Mouse (Mus musculus): ENCODE results near the gene Adad1. TPM values are rescaled to one million over a fixed set of nuclear protein-coding genes. Genes with fewer than 3 reads are reported as not detected.

The Adad1 gene
- total RNA-seq (2021), result not detected
- long read RNA-seq, experiment 1, result 0 reads
- long read RNA-seq, experiment 2, result 0 reads

DNA sequence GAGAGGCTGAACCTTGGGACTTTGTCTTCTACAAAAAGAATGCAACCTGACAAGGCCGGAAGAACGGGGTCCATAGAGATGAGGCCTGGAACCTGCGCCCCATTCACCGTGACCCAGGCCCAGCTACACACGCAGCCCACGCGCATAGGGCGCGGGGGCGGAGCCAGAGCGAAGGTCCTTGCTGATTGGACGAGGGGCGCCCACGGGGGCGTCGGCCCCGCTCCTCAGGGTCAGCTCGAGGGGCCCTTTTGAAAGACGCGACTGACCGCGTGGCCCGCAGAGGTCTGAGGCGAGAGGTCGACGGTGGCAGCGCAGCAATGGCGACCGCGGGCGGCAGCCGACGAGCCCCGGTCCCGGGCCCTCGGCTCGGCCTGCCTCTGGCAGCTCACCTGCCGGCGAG lies at the start of gene Adad1:
Gene Adad1 (plus strand): TSS at position 122 of the 400 bp plus-strand sequence.
- DNase-seq, result no peak

DNA sequence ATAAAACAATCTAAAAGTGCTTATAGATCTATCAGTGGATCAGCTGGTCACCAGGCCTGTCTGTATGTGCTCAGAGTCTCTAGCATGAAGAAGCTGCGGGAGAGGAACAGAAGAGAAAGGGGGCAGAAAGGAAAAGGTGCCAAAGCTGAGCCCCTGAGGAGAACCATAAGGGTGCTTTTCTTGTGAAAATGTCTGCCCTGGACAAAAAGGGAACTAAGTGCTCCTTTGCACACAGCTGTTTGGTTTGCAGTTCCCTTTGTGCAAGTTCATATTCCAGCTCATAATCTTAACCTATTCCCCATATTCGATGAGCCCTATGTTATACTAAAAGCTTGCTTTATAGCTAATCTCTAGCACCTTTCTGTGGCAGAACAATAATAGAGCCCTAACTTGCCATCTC lies 25.3 kb upstream of the Adad1 start:
- DNase-seq, result no peak

DNA sequence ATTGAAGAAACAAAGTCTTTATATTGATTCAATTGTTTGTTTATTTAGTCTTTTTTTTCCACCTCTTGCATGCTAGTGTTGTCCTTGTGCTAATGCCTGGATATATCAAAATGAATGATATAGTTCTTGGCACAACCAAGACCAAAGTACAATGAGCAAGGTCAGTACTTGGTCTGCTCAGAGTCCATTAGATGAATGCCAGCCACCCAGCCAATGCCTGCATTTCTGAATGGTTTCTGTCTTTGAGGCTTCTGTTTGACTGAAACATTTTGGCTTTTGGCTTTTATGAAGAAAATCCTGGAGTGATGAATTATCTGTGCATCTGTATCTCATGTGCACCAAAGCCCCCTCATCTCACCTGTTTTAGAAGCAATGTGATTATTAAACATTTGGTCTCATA lies 23.5 kb upstream of the Adad1 start:
- peak; percentile 67 to 69 for DNase-seq

DNA sequence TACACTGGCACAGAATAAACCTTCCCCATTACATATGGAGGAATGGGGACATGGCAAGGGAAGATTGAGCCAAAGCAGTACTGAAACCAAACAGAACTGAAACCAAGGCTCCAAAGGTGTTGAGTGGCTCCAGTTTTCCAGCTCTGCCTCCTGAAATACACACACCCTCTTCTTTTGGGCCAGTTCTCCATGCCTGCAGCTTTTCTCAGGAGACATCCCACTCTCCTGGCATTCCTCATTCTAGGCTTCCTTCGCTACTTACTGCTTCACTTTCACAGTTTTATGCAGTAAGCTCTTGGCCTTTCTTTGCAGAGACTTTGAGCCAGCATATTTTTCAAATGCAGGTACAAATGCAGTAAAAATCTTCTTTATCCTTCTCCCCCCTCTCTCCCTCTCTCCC lies 11.8 kb upstream of the Adad1 start:
- no peak for DNase-seq

DNA sequence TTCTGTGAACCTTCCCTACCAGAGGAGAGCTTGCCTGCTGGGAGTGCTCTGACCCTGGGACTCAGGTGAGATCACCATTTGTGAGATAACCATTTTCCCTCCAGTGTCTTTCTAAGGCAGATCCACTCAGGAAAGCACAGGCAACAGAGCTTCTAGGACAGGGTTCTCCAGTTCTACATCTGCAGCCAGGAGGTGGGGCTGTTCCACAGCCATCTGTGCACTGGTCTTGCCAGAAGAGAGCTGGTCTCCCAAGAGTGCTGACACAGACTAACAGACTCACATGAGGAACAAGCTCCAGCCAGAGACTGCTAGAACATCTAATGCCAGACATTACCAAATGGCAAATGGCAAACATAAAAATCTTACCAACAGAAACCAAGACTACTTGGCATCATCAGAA lies 9.9 kb downstream of the Adad1 start:
- peak; percentile 23 to 30 for DNase-seq

DNA sequence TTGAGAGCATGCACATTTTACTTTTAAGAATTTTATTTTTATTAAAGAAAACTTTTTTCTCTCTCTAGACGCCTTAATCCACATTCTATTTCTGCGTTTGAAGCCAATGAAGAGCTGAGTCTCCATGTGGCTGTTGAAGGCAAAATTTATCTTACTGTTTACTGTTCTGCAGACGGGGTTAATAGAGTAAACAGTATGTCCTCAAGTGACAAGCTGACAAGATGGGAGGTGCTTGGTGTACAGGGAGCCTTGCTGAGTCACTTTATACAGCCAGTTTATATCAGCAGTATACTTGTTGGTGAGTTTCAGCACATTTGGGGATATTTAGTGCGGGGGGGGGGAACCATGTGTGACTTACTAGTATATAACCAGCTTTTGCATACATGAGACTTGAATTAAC lies 21.5 kb downstream of the Adad1 start:
- DNase-seq, result no peak

DNA sequence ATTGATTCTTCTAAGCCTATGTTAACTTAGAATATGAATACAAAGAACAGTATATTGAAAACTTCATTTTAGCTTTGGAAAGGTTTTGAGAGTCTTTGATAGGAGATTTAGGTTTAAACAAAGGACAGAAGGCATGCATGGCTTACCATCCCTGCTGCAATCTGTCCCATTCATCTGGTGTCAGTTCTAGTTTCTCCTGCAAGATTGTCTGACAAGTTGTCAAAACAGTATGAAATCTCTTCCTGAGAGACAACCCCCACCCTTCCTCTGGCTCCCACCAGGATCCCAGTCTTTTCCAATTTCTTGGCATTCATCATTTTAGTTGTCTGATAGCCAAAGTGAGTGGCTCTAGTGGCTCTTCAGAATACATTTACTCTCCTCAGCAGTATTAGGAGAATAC lies 27.4 kb downstream of the Adad1 start:
- DNase-seq, result no peak

DNA sequence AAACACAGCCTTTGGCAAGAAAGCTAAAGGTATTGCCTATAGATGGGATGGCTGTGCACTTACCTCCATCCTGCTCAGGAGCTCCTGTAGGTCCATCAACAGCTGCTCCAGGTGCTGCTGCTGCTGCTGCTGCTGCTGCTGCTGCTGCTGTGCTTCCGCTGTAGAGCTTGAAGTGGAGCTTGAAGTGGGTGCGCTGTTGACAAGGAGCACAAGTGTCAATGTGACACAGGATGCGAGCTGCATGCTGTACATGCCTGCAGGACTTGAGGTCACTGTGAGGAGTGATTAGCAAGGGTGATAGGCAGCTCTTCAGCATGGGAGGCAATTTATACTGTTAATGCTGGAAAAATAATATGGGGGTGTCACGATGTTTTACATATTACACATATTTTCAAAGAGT lies 62.3 kb downstream of the Adad1 start, which contains the start of gene Il2:
Gene Il2 (minus strand): TSS at position 305 of the 400 bp plus-strand sequence.
- DNase-seq, result no peak

DNA sequence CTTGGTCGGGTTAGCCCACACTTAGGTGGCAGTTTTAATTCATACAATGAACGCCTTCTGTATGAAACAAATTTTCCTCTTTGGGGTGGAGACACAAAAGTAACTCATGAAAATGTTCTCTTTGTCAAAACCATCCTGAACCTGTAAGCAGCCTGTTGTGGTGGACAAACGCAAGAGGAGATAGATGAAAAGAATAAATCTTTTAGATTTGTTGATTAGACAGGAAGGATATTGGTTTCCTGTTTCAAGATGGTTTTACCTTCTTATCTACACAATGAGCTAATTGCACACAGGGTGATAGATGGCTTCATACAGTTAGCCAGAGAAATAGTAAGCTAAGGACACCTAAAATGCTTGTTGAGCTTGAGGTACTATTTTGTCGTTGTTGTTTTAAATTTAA lies 62.8 kb downstream of the Adad1 start:
- DNase-seq, result no peak

DNA sequence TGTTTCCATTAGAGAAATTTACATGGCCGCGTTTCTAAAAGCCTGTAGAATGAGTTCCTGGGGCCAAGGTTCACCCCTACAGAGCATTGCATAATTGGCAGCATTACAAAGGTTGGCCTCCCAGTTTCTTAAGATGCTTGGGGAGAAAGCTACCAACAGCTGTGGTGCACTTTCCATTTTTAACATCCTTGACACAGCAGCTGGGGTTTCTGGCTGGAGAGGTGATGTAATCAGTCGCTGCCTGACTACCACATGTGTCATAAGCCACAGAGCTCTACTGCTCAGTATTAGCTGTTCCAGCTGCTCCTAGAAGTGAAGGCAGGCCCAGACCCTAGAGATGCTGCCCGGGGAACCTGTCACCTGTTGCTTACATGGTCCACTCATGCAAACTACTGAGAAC lies 64.9 kb downstream of the Adad1 start:
- DNase-seq, result peak; percentile 12 to 19

DNA sequence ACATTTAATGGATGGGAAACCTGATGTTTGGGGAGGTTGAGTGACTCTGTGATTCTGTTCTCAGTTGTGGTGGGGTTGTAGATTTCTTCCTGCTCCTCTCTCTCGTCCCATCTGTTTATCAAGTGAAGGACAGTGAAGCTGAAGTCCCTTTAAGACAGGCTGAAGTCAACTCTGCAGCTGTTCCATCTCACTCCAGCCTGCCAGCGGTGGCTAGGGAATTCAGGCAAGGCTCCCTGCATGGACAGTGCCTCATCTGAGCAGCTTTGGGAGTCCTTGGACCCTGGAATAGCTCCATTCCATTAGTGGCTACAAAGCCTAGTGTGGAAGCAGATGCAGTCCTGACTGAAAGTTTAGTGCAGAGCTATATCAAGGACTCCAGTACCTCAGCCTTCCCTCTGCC lies 65.7 kb downstream of the Adad1 start:
- no peak for DNase-seq

DNA sequence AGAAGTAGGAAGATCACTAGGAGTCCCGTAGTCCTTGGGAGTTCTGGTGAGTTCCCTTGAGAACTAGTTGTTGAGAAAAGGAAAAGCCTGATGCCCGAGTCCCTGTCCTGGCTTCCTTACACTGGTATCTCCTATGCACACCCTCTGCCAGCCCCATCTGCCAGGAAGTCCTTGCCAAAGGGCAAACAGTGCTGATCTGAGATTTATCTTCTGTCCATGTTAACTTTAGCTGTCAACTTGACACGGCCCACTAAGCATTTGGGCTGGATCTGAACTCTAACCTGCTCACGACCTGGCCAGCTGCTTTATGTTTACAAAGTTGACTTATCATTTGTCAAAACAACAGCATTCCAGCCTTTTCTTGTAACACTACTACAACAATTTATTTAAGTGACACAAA lies 73.9 kb downstream of the Adad1 start:
- no peak for DNase-seq

DNA sequence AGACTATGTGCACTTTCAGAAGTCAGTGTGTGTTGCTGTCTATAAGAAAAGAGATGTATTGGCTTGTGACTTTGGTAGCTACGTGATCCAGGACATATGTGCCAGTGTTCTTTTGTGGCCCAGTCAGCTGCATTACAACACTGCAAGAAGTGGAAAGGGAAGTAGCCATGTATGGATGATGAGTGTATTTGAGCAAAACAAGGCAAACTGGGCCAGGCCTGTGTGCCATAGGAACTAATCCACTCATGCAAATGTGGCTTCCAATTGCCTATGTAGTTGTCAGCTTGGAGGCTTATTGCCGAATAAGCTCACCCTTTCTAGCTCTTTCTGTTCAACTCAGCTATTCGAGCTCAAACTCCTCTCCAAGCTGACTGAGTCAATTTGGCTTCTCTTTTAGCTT lies 75.9 kb downstream of the Adad1 start:
- DNase-seq, result no peak

DNA sequence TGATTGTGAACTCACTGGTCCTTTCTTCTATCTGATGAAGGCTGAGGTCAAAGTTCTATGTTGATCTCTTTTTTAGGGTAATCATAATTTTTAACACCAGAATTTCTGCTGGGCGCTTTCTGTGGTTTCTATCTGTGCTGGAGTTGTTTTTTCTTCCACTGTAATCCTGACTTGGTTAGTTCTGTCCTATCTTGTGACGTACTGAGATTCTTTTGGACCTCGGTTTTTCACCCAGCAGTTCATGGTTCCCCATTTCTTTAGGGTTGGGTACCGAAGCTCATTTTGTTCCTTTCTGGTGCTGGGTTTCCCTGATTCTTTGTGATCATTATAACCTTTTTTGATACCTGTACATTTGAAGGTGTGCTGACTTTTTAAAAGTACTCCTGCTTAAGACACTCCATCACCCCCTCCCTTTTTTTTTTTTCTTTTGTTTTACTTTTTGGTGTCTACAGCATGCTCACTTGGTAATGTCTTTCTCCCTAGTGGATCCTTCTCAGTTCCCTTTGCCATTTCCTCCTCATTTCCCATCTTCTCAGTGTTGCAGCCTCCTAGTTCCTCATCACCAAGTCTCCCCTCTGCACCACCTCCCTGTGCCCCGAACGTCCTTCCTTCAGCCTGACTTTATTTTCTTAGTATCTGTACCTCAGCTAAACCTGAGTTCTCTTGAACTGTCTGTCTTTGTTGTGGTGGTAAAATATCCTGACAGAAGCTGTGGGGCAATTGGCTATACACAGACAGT lies 77.0 kb downstream of the Adad1 start:
- no peak for DNase-seq

DNA sequence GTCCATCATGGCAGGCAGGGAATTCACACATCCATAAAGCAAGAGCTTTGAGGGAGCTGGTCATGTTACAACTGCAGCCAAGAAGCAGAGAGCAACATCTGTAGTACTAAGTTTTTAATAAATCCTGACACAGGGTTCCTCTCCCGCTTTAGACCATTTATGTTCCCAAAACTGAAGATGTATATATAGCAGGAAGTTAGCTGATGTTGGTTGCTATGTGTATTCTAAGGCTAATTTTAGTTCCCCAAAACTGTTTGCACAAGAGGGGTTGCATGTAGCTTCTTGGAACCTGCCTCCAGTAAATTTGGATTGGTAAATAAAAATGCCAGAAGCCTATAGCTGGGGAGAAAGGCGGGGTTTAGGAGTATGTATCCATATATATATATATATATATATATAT lies 78.5 kb downstream of the Adad1 start:
- DNase-seq, result no peak

DNA sequence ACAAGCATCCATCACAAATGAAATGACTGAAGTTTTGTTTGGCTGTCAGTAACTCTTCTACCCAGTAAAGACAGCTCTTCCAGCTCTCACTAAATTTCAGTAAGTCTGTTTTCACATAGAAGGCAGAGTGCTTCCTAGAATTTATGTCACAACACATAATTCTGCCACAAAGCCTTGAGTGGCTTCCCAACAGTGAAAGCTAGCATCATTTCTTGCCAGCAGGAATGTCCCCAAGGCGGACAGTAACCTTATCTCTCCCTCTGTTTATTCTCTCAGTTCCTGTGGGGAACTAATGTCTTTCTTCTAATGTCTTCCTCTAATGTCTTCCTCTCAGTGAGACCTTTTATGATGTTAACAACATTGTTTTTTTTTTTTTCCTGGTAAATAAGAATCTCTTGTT lies 81.7 kb downstream of the Adad1 start:
- no peak for DNase-seq

DNA sequence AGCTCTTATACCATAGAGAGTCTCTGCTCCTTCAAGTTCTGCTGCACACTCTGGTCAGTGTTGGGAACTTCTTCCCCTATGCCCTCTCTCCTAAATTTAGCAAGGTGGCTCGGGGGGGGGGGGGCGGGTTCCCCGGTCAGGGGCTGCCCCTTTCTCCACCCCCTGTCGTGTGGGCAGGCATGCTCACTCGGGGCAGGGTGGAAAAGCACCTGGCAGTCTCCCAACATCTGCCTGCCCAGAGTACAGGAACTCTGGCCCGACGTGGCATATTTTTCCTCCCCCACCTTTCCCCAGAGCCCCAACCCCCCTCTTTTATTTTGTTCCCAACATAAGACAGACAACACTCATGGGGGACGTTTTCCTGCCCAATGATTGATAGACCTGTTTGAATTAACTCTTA lies 83.1 kb downstream of the Adad1 start:
- peak in 1 of 2 experiments; percentile 32 for DNase-seq

DNA sequence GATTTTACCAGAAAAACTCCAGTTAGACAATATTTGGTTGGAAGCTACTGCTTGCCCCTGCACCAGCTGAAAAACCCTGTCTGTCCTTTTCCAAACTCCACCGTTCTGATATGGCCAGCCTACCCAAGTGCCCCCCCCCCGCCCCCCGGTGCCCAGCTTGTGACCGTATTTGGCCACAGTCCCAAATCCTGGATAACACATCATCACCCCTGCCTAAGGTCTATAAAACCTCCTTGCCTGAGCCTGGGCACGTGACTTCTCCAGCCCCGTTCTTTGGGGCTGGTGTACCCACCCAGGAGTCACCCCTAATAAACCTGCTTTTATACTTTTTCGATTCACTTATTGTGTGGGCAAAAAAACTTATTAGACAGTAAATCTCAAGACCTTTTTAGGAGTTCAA lies 83.5 kb downstream of the Adad1 start:
- DNase-seq, result no peak

DNA sequence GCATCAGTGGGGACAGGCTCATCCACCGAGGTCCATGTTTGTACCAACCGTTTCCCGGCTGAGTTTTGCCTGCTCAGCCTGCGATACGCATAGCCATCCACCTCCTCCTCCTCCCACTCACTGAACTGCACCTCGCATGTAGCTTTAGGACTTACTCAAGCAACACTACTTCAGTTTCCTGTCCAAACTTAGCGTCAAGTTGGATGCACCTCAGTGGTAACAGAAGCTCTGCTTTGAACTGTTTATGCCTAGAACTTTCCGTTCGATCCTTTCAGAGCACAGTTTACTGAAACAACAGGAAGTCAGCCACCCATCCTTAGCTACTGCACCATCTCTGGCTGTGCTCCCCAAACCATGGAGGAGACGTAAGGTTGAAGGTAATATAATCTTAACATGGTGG lies 88.9 kb downstream of the Adad1 start:
- no peak for DNase-seq

DNA sequence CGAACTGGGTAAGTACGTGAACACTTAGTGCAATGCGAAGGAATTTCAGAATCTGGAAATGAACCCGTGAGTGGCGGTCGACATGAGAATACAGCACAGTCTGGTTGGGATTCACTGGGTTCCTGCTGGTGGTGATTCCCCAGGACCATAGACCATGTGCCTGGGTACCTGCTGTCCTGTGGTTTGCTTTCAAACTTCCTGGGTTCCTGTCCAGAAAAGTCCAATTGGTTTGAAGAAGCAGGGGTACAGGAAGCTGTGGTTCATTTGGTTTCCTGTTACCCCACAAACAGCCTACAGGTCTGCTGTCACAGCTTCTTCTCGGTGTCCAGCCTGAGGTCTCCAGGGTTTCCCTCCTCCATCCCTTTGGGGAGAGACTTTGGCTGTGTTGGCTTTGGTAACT lies 89.7 kb downstream of the Adad1 start:
- DNase-seq, result no peak

DNA sequence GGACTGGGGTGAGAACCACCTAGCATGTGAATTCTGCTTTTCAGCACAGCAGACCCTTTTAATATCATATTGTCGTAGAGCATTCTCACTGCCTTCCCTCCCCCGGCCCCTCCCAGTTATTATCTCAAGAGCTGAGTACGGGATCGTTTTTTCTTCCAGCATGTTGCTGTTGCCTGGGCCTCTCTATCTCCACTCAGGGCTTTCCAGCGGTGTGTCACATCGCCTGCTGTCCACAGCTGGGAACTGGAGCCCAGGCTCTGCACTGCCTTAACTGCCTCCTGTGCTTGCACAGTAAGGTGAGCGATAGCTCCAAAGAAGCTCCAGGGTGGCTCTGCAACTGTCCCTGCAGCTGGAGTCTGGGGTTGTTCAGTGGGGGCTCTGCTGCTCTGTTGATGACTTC lies 91.1 kb downstream of the Adad1 start:
- DNase-seq, result no peak

DNA sequence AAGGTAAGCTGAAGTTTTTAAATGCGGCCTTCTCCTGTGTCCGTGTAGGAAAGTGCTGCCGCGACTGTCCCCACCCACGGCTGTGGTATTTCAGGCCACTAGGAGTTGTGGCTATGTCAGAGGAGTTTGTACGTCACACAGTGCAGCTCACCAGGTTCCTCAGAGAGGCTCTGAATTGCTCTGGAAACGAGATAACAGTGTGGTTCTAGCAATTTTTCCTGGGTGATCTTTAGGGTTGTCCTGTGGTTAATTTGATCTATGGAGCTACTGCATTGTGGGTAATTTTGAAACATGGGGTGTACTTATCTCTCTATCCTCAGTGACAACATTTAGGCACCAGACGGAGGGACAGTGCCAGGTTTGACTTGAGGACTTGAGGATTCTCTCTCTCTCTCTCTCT lies 93.8 kb downstream of the Adad1 start:
- no peak for DNase-seq

DNA sequence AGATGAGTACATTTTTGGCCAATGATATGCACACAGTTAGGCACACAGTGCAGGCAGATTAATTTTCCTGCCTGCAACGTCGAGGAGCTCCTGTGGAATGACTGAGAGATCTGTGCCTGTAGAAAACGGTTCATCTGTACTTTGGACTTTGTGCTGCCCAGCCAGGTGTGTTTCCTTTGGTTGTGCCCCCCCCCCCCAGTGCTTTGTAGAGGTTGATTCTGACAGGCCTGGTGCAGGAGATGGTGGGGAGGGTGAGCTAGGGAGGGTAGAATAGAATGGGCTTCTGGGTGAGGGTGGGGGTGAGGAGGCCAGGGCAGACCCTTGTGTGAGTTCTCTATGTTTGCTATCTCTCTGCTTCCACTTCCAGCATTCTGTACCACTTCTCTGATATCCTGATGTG lies 94.9 kb downstream of the Adad1 start:
- no peak for DNase-seq

DNA sequence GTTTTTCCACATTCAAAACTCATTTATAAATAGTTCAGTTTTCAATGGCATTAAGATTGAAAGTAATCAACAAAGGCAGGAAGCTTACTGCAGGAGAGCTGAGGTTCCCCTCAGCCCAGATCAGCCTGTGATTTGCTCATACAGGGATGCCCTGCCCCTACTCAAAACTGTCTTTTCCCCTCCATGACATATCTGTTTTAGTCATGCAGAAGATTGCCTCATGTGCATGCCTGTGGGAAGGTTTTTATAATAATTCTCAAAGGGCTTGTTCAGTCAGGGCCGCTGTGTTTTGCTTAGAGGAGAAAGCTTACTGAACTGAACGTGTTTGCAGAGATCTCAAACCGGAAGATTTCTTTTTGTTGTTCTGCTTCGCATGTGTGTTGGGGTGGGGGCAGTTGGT lies 97.8 kb downstream of the Adad1 start:
- no peak for DNase-seq

DNA sequence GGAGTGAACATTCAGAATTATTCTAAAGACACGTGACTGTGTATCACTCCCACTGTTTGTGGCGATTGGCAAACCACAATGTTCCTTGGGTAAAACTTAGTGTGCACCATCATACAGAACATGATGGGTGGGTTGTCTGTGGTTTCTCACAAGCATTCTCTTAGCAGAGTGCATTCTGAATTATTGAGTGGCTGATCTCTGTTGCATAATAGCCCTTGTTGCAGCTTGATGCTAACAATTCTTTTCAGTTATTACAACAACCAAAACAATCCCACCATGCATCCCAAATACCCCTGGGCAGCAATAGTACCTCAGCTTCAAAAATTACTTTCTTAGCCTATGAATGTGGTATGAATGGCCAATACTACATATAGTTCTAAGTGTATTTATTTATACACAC lies 106.0 kb downstream of the Adad1 start:
- no peak for DNase-seq
